Mouse (Mus musculus) heart, embryonic 16.5 days (tissue): ENCODE measurements around the gene Flvcr2. TPM values are rescaled to one million over a fixed set of nuclear protein-coding genes. Genes with fewer than 3 reads are reported as not detected.

Experiments
- ATAC-seq: fragments of 200-750 bp; cut with Nextera tagmentation; replicated peaks from 2 replicates; pipeline ENCODE4 v1.8.0; 2017; ENCODE audit warnings: moderate number of reproducible peaks; ENCODE audit not compliant: insufficient read depth, low FRiP score; ENCODE audit errors: extremely low read depth
- H3K27ac ChIP-seq: fragments of 300-500 bp; sonication (generic); 2 replicates; pipeline ENCODE4 v1.5.1; 2014; ENCODE audit warnings: mild to moderate bottlenecking, low read length, control low read depth, moderate library complexity
- H3K27me3 ChIP-seq: fragments of 300-500 bp; sonication (generic); 2 replicates; pipeline ENCODE4 v1.6.1; 2014; ENCODE audit warnings: low read length, mixed read lengths; ENCODE audit not compliant: control insufficient read depth, insufficient read depth
- H3K36me3 ChIP-seq: fragments of 300-500 bp; sonication (generic); 2 replicates; pipeline ENCODE4 v1.6.1; 2014; ENCODE audit not compliant: control insufficient read depth, insufficient read depth
- H3K4me1 ChIP-seq: fragments of 300-500 bp; sonication (generic); 2 replicates; pipeline ENCODE4 v1.6.1; 2014; ENCODE audit warnings: low read length, mixed read lengths; ENCODE audit not compliant: control insufficient read depth, insufficient read depth
- H3K4me2 ChIP-seq: fragments of 300-500 bp; sonication (generic); 2 replicates; pipeline ENCODE4 v1.6.1; 2014; ENCODE audit warnings: low read depth, mild to moderate bottlenecking, control low read depth, low read length
- H3K4me3 ChIP-seq: fragments of 300-500 bp; sonication (generic); 2 replicates; pipeline ENCODE4 v1.5.1; 2014; ENCODE audit warnings: mild to moderate bottlenecking, control low read depth, low read length
- H3K9ac ChIP-seq: fragments of 300-500 bp; sonication (generic); 2 replicates; pipeline ENCODE4 v1.6.1; 2014; ENCODE audit warnings: low read length, control low read depth
- H3K9me3 ChIP-seq: fragments of 300-500 bp; sonication (generic); replicated peaks from 2 replicates; pipeline ENCODE4 v1.6.1; 2016; ENCODE audit warnings: low read length; ENCODE audit not compliant: control insufficient read depth
- WGBS: fragments of 180-500 bp; shearing (Covaris S2); extraction: QIAGEN DNeasy Blood & Tissue Kit; methylation state at CpG from one replicate; pipeline ENCODE4 v1.1.7; 2014; 5-methylcytosine and 5-hydroxymethylcytosine counted together
- polyA plus RNA-seq: library from polyadenylated mRNA; unstranded; fragments of >200 nt; fragmentation: Nextera tagmentation; extraction: Ambion mirVana; gene quantifications from 2 replicates; pipeline ENCODE4 v1.2.1, GENCODE M21; 2015

Gene Flvcr2
- polyA plus RNA-seq, 1 experiment from 2014 or later, result 10.4 TPM

DNA sequence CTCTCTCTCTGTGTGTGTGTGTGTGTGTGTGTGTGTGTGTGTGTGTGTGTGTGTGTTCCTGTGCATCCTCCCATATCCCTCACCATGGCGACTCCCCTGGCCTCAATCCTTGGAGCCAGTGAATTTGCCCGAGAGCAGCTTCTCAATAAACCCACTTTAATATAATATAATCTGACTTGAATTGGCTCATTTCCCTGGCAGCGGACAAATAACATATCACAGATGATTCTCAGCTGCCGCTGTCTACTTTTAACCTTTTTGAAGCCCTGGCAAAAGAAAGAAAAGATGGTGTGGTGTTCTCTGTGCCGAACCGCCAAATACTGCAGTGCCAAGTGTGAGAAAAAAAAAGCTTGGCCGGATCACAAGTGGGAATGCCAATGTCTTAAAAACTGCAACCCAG, 18.2 kb upstream of the Flvcr2 start:
- 69% methylated on average over 7 of the region's 7 CpGs for WGBS
- H3K27me3 ChIP-seq, result no peaks in the 10 kb centered on the region
- ATAC-seq, result no peak
- H3K27ac ChIP-seq, result no peak overlapping the region
- no peak overlapping the region for H3K4me2 ChIP-seq
- no peaks in the 10 kb centered on the region for H3K36me3 ChIP-seq
- no peak overlapping the region for H3K9ac ChIP-seq
- no peak overlapping the region for H3K4me3 ChIP-seq
- H3K9me3 ChIP-seq, result no peaks in the 10 kb centered on the region
- no peaks in the 10 kb centered on the region for H3K4me1 ChIP-seq

GRCm38 (mm10) chr12:85729022-85729944, 17.1 kb upstream of the Flvcr2 start:
- Histone ChIP-seq H3K4me1 (no peaks in the 10 kb centered on the region), H3K36me3 (no peaks in the 10 kb centered on the region), H3K4me3 (no peak overlapping the region), H3K4me2 (no peak overlapping the region), H3K9me3 (peaks cover 3% of the 10 kb centered on the region; the same call in 1 of the 2 replicates), H3K27me3 (no peaks in the 10 kb centered on the region), H3K27ac (no peak overlapping the region), H3K9ac (no peak overlapping the region)
- ATAC-seq, result no peak; the same call in 1 of the 2 replicates
- WGBS, result 35% methylated on average over 17 of the region's 17 CpGs

GRCm38 (mm10) chr12:85729945-85730290, 16.4 kb upstream of the Flvcr2 start:
- peaks cover 3% of the 10 kb centered on the region; the same call in 1 of the 2 replicates for H3K9me3 ChIP-seq
- WGBS, result 48% methylated on average over 6 of the region's 6 CpGs
- H3K27me3 ChIP-seq, result no peaks in the 10 kb centered on the region
- H3K36me3 ChIP-seq, result no peaks in the 10 kb centered on the region
- no peak for ATAC-seq
- no peak overlapping the region for H3K27ac ChIP-seq
- no peak overlapping the region for H3K4me2 ChIP-seq
- no peak overlapping the region for H3K9ac ChIP-seq
- no peak overlapping the region for H3K4me3 ChIP-seq
- H3K4me1 ChIP-seq, result no peaks in the 10 kb centered on the region

DNA sequence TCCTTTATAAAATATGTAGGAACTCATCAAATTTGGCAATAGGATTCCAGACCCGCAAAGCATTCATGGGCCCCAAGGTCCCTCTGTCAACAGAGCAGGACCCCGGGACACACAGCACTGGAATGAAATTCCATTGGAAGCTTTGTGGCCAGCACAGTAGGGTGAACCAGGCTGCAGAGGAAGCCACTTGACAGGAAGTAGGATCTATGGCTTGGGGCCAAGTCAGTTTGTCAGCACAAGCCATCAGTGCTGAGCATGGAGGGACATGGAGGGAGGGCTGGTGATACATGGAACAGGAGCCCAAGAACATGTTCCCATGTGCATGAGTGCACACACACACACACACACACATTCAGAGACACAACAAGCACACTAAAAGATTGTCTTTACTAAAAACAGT, 10.1 kb upstream of the Flvcr2 start:
- Histone ChIP-seq H3K36me3 (no peaks in the 10 kb centered on the region), H3K9ac (no peak overlapping the region), H3K27me3 (no peaks in the 10 kb centered on the region), H3K9me3 (peaks cover 3% of the 10 kb centered on the region; the same call in 1 of the 2 replicates), H3K27ac (no peak overlapping the region), H3K4me2 (no peak overlapping the region), H3K4me3 (no peak overlapping the region), H3K4me1 (peaks cover 6% of the 10 kb centered on the region)
- no peak for ATAC-seq
- 64% methylated on average over 2 of the region's 2 CpGs for WGBS

DNA sequence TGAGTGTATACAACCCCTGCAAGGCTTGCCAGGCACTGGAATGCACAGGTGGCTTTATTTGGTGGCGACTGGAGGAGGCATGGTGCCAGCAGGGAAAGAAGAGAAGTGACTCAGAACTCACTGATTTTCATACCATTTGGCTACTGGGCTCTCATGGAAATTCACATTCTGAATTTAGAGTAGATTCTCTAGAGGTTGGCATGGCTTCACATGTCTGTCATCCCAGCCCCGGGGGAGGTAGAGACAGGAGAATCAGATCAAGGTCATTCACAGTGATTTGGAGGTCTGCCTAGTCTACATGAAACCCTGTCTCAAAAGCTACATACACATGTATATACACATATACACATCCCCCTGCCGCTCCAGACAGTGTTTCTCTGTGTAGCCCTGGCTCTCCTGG, 9.4 kb upstream of the Flvcr2 start:
- no peaks in the 10 kb centered on the region for H3K27me3 ChIP-seq
- H3K36me3 ChIP-seq, result no peaks in the 10 kb centered on the region
- no peak for ATAC-seq
- H3K9me3 ChIP-seq, result peaks cover 3% of the 10 kb centered on the region; the same call in 1 of the 2 replicates
- H3K4me2 ChIP-seq, result no peak overlapping the region
- WGBS, result 70% methylated on average over 3 of the region's 3 CpGs
- H3K27ac ChIP-seq, result no peak overlapping the region
- H3K9ac ChIP-seq, result no peak overlapping the region
- H3K4me3 ChIP-seq, result no peak overlapping the region
- peaks cover 6% of the 10 kb centered on the region for H3K4me1 ChIP-seq

DNA sequence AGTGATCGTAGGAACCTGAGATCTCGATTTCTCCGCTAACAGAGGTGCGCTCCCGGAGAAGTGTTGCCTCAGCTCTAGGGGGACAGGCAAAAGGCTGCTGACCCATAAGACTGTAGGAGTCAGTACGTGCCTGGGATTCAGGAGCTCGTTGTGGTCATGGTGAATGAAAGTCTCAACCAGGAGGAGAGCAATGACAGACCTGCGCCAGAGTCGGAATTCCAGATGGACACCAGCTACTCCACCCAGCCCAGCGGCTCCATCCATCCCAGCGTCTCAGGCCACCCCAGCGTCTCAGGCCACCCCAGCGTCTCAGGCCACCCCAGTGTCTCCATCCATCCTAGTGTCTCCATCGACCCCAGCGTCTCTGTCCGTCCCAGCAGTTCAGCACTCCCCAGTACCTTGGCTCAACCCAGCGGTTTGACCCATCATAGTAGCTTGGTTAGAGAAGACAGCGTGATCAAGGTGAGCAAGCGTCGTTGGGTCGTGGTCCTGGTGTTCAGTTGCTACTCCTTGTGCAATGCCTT, 419 bp downstream of the Flvcr2 start:
- Histone ChIP-seq H3K4me2 (peak overlapping the region; percentile 100), H3K9ac (peak overlapping the region; percentile 74), H3K27ac (peak overlapping the region; percentile 84), H3K9me3 (no peaks in the 10 kb centered on the region), H3K36me3 (no peaks in the 10 kb centered on the region), H3K4me1 (peaks cover 6% of the 10 kb centered on the region; the same call in 1 of the 2 replicates), H3K27me3 (no peaks in the 10 kb centered on the region), H3K4me3 (peak overlapping the region; percentile 66)
- ATAC-seq, result 0 out of 2 replicates have a peak, but pooled peaks have one; percentile 3
- WGBS, result 17% methylated on average over 21 of the region's 21 CpGs

DNA sequence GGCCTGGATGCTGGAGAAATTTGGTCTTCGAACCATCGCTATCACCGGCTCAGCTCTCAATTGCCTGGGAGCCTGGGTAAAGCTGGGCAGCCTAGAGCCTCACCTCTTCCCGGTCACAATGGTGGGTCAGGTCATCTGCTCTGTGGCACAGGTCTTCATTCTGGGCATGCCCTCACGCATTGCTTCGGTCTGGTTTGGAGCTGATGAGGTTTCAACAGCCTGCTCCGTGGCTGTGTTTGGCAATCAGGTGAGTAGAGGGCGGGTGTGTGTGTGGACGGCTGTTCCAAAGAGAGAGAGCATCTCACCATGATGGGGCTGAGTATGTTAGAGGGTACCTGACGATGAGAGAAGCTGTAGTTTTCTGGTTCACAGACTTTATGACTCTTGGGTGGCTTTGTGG, 1.0 kb downstream of the Flvcr2 start:
- peaks cover 6% of the 10 kb centered on the region; the same call in 1 of the 2 replicates for H3K4me1 ChIP-seq

GRCm38 (mm10) chr12:85749861-85750260, 3.5 kb downstream of the Flvcr2 start:
- Histone ChIP-seq H3K36me3 (no peaks in the 10 kb centered on the region), H3K4me3 (no peak overlapping the region), H3K9me3 (no peaks in the 10 kb centered on the region), H3K27me3 (no peaks in the 10 kb centered on the region), H3K9ac (no peak overlapping the region), H3K27ac (no peak overlapping the region), H3K4me1 (peaks cover 6% of the 10 kb centered on the region; the same call in 1 of the 2 replicates), H3K4me2 (no peak overlapping the region)
- 84% methylated on average over 9 of the region's 9 CpGs for WGBS
- no peak for ATAC-seq

More for the DNA sequence above, 1.0 kb downstream of the Flvcr2 start:
- Histone ChIP-seq H3K27me3 (no peaks in the 10 kb centered on the region), H3K9ac (no peak overlapping the region), H3K4me2 (peak overlapping the region; percentile 100), H3K27ac (no peak overlapping the region), H3K9me3 (no peaks in the 10 kb centered on the region), H3K36me3 (no peaks in the 10 kb centered on the region), H3K4me3 (peak overlapping the region; percentile 66)
- ATAC-seq, result no peak
- 78% methylated on average over 10 of the region's 10 CpGs for WGBS

DNA sequence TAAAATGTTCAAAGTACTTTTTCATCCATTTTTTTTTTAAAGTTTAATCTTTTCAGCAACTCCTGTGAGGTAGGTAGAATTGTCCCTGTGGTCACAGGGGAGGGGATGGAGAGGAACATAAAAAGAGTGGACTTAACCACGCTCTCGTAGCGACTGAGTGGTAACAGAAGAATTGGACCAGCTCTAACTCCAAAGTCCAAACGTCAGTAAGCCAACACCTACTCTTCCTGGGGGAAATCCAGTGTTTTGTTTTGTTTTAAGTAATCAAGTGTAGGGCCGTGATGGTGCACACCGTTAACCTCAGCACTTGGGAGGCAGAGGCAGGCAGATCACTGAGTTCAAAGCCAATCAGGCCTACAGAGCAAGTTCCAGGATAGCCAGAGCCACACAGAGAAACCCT, 5.8 kb downstream of the Flvcr2 start:
- no peaks in the 10 kb centered on the region for H3K9me3 ChIP-seq
- no peaks in the 10 kb centered on the region for H3K36me3 ChIP-seq
- no peaks in the 10 kb centered on the region for H3K27me3 ChIP-seq
- WGBS, result 84% methylated on average over 6 of the region's 6 CpGs
- H3K4me3 ChIP-seq, result no peak overlapping the region
- ATAC-seq, result no peak
- no peak overlapping the region for H3K27ac ChIP-seq
- H3K4me2 ChIP-seq, result no peak overlapping the region
- H3K9ac ChIP-seq, result no peak overlapping the region
- H3K4me1 ChIP-seq, result 0 out of 2 replicates have a peak, but pooled peaks cover 2% of the 10 kb centered on the region
